Mouse (Mus musculus): ENCODE measurements around the gene Polq.
A peak's percentile ranks its signal among the peaks of the same experiment; 100 is the strongest.
"Not testable (repeated sequence)": the region's sequence is repeated elsewhere in the genome, so short reads cannot be mapped to it uniquely, and the experiment has no call there.

The Polq gene

GRCm38 (mm10) chr16:37094169-37094833 lies 82.7 kb downstream of the Polq start:
- DNase-seq (ENCODE audit: low read depth, low spot score) = peak; percentile 76

GRCm38 (mm10) chr16:37108763-37109162 lies 97.2 kb downstream of the Polq start:
- no peak for DNase-seq (ENCODE audit: low read depth, low spot score)

GRCm38 (mm10) chr16:37109285-37109684 lies 97.7 kb downstream of the Polq start:
- peak; percentile 34 for DNase-seq (ENCODE audit: low read depth, low spot score)

- DNase-seq (ENCODE audit: low read depth, low spot score) = not testable (repeated sequence)
These were observed 113.6 kb downstream of the Polq start for GRCm38 (mm10) chr16:37125190-37125589.

Data from CD4-positive, CD25-positive, alpha-beta regulatory T cell, adult 2 months (primary cell).